Mouse (Mus musculus) midbrain, embryonic 12.5 days (tissue): ENCODE data around the gene Fbxo28. TPM values are rescaled to one million over a fixed set of nuclear protein-coding genes. Genes with fewer than 3 reads are reported as not detected.

Source experiments
- polyA plus RNA-seq: library from polyadenylated mRNA; unstranded; fragments of >200 nt; fragmentation: Nextera tagmentation; extraction: Ambion mirVana; gene quantifications from 2 replicates; pipeline ENCODE4 v1.2.1, GENCODE M21; 2016

Gene Fbxo28
- polyA plus RNA-seq, 1 experiment from 2014 or later: 32.9 TPM

Other genes with a start within 250 kb of the Fbxo28 start
- 143 and 146 TPM in 2 replicates for gene Srp9, start 216.9 kb downstream of the Fbxo28 start, polyA plus RNA-seq
- not detected in 2 replicates for gene Vmn1r1, start 177.1 kb downstream of the Fbxo28 start, polyA plus RNA-seq
- gene Degs1, start 58.8 kb downstream of the Fbxo28 start, polyA plus RNA-seq: 60.5 and 62.3 TPM in 2 replicates
- 29.6 and 35.2 TPM in 2 replicates for gene Trp53bp2, start 67.5 kb upstream of the Fbxo28 start, polyA plus RNA-seq
- gene Capn2, start 176.0 kb upstream of the Fbxo28 start, polyA plus RNA-seq: 104 and 111 TPM in 2 replicates
- gene Capn8, start 223.4 kb upstream of the Fbxo28 start, polyA plus RNA-seq: 0.06 and 0.16 TPM in 2 replicates